Mouse (Mus musculus): ENCODE data around the gene Slc22a23.

GRCm38 (mm10) chr13:34351437-34351836 lies 6.5 kb upstream of the Slc22a23 start:
- TF ChIP-seq POLR2A (IDR thresholded peaks at IDR 0.05; ENCODE audit: insufficient read depth, low read depth, low read length), result no peak
- no peak for TF ChIP-seq CTCF (IDR thresholded peaks at IDR 0.05)
